Mouse (Mus musculus) ovary, adult 2 months (tissue): ENCODE results near the gene Zfp458. TPM values are rescaled to one million over a fixed set of nuclear protein-coding genes. Genes with fewer than 3 reads are reported as not detected.

Experiments used
- polyA plus RNA-seq: library from polyadenylated mRNA; depleted of rRNA; stranded (reverse); fragments of >200 nt; gene quantifications from 2 replicates; pipeline ENCODE4 v1.2.3, GENCODE M21; 2012; rRNA removed

Zfp458 gene
- polyA plus RNA-seq, result 0.37 and 0.39 TPM in 2 replicates

GRCm38 (mm10) chr13:67278314-67278713, at the start of gene Zfp458:
Zfp458 (minus strand) TSS chr13:67278466.

DNA sequence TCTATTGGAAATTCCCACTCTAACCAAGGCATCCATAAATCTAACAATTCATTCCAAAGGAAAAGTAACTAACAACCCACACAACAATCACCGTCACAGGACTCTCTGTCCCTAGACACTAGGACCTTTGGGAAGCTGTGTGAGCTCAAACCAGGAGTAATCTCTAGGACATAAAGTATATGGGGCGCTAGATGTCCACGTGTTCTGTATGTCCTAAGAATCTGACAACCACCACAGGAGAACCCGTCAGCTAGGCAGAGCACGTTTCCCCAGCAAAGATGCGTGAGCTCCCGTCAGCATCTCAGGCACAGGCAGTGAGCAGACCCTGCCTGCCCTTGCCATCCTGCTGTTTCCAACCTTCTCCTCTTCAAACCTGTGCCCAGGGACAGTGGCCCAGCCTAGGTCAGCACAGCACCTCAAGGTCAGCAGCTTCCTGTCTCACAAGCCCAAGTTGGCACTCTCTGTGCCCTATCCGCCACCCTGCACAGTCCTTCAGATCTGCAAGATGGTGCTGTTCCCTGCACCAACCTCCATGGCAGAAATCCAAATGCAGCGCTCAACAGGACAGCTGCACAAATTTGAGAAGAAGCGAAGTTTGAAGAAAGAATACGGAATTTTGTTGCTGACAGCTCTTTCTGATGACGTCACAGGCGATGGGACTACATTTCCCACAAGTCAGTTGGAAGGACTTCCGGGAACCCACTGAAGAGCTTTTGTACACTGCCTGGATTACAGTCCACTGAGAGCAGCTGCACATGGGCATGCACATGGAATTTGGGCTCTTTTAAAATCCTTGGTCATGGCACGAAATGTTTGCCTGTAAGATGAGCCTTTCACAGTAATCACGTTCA, 27.8 kb upstream of the Zfp458 start, which contains the start of gene Zfp457:
TSS of gene Zfp457 (minus strand) at position 664 of the 851 bp plus-strand sequence.

Other genes with a start within 250 kb of the Zfp458 start
- gene Zfp712, start 217.3 kb downstream of the Zfp458 start, polyA plus RNA-seq, result 0.03 and 0.14 TPM in 2 replicates
- gene Zfp708, start 180.5 kb downstream of the Zfp458 start, polyA plus RNA-seq, result not detected in 2 replicates
- 2.3 and 3.3 TPM in 2 replicates for gene Gm28557, start 169.9 kb downstream of the Zfp458 start, polyA plus RNA-seq
- 0.07 and 0.17 TPM in 2 replicates for gene Rslcan18, start 162.2 kb downstream of the Zfp458 start, polyA plus RNA-seq
- gene Zfp759, start 156.8 kb downstream of the Zfp458 start, polyA plus RNA-seq, result 0.10 and 0.14 TPM in 2 replicates
- gene Rsl1, start 105.3 kb downstream of the Zfp458 start, polyA plus RNA-seq, result 0.36 and 0.61 TPM in 2 replicates
- gene Zfp455, start 84.0 kb downstream of the Zfp458 start, polyA plus RNA-seq, result 0.10 and 0.23 TPM in 2 replicates
- 1.1 and 1.5 TPM in 2 replicates for gene Zfp457, start 28.0 kb upstream of the Zfp458 start, polyA plus RNA-seq
- 0.23 and 0.29 TPM in 2 replicates for gene Zfp595, start 54.1 kb upstream of the Zfp458 start, polyA plus RNA-seq
- not detected in 2 replicates for gene Gm28044, start 82.1 kb upstream of the Zfp458 start, polyA plus RNA-seq
- 0.10 and 0.12 TPM in 2 replicates for gene Zfp953, start 82.1 kb upstream of the Zfp458 start, polyA plus RNA-seq
- gene Gm28041, start 97.3 kb upstream of the Zfp458 start, polyA plus RNA-seq, result not detected in 2 replicates
- 0.05 and 0.34 TPM in 2 replicates for gene Zfp456, start 97.3 kb upstream of the Zfp458 start, polyA plus RNA-seq
- gene Zfp429, start 121.4 kb upstream of the Zfp458 start, polyA plus RNA-seq, result 0.67 and 0.81 TPM in 2 replicates
- gene Zfp459, start 143.0 kb upstream of the Zfp458 start, polyA plus RNA-seq, result 0.20 and 0.44 TPM in 2 replicates
- 0.49 and 0.68 TPM in 2 replicates for gene Zfp874a, start 173.2 kb upstream of the Zfp458 start, polyA plus RNA-seq
- gene Zfp874b, start 205.8 kb upstream of the Zfp458 start, polyA plus RNA-seq, result 2.3 and 2.8 TPM in 2 replicates
- 0.70 and 0.79 TPM in 2 replicates for gene Zfp58, start 222.1 kb upstream of the Zfp458 start, polyA plus RNA-seq
- gene Gm26965, start 247.7 kb upstream of the Zfp458 start, polyA plus RNA-seq, result not detected in 2 replicates
- gene Zfp87, start 247.7 kb upstream of the Zfp458 start, polyA plus RNA-seq, result 12.3 and 25.6 TPM in 2 replicates